Mouse (Mus musculus) T-helper 1 cell (primary cell): ENCODE data around the gene Eif5a.
"Not testable (repeated sequence)": the region's sequence is repeated elsewhere in the genome, so short reads cannot be mapped to it uniquely, and the experiment has no call there.

Source experiments
- in situ Hi-C: fragments of 300-600 bp; cut with MboI, MseI; formaldehyde crosslinking; loops from one replicate; pipeline ENCODE4 v1.15.1; 2025; ENCODE audit warnings: high pct_unique_total_duplicates

Eif5a gene

DNA sequence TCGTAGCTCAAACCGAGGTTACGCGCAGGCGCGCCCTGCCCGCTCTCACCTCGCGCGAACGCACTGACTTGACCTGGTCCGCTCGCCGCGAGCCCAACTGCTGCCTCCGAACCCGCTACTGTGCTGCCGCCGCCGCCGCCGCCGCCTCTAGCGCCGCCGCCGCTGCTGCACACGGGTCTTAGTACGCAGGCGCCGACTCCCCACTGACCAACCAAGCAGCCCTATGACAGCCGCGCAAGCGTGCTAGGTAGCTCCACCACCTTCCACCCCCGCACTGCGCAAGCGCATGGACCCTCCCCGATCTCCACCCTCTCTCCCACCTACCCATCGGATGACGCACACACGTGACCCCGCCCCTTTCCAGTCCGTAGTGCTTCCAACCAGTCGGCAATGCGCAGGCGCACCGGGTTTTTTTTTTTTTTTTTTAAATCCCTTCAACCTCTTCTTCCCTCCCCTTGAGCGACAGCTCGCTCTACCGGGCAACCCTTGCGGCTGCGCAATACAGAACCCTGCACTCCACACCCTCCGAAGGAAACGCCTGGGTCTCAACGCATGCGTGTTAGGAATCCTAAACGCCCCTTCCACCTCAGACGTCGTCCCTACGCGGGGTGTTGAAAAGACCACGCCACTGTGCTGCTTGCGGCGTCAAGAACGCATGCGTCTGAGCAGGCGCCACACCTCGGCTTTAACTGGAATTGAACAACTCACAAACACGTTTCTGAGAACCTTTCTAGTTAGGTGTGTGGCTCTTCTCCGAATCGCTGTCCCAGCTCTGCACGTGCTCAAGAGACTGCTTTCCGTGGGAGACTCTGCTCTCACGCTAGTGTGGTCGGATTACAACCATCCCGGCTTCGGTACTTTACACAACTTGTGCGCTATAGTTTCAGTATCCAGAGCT, at the start of gene Eif5a:
Gene Eif5a, minus strand, starts transcription at position 845 of the 898 bp plus-strand sequence.
- in situ Hi-C loops, result no loop called here

DNA sequence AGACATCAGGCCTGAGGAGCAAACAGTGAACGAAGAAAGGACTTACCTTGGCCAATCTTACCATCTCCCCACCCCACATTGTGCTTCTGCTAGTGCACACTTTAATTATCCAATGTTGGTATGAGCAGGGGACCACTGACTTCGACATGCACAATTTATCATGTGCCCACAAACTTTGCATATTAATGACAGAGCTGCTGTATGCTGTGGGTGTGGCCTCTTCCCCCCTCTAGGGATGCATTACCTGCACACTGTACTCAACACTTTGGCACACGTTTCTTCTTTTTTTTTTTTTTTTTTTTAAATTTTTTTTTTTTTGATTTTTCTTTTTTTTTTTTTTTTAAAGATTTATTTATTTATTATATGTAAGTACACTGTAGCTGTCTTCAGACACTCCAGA, 49.0 kb upstream of the Eif5a start:
- in situ Hi-C loops, result no loop called here

DNA sequence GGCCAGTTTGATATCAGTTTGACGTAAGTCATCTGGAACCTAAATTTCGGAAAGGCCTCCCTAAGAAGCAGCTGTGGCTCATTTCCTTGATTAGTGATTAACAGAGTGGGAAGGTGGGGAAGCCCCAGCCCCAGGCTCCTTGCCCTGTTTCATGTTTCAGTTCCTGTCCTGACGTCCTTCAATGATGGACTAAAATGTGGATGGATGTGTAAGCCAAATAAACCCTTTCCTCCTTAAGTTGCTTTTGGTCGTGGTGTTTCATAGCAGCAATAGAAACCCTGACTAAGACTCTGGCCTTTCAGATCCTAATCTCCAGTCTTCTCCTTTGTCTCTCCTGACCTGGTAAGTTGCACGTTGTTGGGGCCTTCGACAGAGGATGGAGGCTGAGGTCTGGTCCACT, 48.5 kb upstream of the Eif5a start:
- in situ Hi-C loops, result no loop called here

DNA sequence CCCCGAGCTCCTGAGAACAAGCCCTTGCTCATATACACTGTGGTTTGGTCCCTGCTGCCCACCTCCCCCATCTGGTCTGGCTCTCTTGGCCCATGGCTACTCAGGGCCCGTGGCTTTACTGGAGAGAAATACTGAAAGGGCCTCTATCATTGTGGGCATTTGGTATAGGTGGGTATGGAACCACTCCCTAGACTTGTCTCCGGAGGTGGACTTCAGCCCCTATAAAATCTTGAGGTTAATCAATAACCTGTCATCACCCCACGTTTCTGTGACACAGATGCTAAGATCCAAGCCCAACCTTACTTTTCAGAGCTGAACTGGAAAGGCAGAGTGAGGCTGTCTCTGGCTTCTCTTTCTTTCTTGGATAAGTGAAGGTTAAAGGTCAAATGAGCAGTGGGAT, 47.0 kb upstream of the Eif5a start:
- in situ Hi-C loops, result no loop called here

DNA sequence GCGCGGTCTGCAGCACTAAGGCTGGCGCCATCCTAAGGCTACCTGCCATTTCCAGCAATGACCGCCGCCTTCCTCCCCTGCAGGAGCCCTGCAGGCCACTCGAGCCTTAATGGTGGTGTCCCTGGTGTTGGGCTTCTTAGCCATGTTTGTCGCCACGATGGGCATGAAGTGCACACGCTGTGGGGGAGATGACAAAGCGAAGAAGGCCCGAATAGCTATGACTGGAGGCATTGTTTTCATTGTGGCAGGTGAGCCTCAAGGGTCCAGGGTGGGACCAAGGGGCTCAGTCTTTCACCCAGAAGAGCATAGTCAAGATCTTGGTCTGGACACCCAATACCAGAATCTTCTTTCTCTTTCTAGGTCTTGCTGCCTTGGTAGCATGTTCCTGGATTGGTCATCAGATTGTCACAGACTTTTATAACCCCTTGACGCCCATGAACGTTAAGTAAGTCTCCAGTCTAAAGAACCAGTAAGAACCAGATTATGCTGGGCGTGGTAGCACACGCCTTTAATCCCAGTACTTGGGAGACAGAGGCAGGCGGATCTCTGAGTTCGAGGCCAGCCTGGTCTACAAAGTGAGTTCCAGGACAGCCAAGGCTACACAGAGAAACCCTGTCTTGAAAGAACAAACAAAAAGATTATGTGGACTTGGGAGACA, 45.2 kb upstream of the Eif5a start:
- in situ Hi-C loops, result no loop called here

DNA sequence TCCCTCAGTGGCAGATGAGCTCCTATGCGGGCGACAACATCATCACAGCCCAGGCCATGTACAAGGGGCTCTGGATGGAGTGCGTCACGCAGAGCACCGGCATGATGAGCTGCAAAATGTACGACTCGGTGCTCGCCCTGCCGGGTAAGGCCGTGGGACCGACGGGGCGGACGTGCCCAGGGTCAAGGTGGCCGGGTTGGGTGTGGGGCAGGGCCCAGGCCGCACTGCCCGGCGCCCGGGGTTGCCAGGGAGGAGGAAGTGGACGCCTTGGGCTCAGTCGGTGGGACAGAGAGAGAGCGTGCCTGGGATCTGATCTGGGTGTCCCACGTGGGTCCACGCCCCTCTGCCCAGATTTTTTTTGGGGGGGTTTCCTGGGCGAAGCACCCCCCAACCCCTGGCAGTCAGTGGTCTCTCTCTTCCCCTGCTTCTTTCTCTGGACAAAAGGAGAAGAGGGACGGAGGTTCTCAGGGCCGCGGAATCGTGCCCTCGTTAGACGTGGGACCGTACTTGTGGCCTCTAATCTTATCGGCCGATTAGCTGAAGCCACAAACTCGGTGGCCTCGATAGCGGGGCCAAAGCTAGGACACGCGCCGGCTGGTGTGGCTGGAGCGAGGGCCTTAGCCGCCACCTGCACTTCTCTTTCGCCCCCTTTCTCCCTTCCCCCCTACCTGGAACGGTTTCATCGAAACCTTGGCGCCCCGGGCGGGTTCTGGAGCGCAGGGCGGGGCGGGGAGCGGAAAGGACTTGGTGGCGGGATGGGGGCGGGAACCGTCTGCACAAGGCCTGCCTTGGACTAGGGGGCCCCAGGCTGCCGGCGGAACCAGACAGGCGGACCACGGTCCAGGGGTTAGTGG, 44.5 kb upstream of the Eif5a start:
- in situ Hi-C loops, result no loop called here

DNA sequence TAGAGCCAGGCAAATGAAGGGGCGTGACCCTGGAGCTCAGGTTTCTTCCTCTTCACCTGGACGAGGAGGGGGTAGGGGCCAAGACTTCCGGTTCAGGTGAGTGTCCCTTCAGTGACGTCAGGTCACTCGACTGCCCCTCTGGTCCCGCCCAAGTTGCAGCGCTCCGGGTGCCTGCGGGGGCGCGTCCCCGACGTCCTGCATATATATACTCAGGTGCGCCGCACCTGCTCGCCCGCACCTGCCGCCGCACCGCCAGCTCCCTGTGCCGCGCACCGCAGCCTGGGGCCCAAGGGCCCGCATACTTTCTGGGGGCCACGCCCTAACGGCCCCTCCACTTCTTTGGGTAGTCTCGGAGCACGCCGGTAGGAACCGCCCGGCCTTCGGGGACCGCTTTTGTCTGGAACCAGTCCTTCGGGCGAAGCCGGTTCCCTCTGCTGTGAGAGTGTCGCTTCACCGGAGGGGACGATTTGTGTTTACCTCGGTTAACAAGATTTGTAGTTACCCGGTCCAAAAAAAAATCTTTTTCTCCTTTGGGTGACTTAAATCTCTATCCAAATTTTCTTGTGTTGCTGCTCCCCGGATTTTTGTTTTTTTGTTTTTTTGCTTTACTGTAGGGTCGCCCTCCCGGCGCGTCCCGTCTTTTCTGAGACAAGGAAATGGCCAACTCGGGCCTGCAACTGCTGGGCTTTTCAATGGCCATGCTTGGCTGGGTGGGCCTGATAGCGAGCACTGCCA, 43.7 kb upstream of the Eif5a start:
- in situ Hi-C loops, result no loop called here

DNA sequence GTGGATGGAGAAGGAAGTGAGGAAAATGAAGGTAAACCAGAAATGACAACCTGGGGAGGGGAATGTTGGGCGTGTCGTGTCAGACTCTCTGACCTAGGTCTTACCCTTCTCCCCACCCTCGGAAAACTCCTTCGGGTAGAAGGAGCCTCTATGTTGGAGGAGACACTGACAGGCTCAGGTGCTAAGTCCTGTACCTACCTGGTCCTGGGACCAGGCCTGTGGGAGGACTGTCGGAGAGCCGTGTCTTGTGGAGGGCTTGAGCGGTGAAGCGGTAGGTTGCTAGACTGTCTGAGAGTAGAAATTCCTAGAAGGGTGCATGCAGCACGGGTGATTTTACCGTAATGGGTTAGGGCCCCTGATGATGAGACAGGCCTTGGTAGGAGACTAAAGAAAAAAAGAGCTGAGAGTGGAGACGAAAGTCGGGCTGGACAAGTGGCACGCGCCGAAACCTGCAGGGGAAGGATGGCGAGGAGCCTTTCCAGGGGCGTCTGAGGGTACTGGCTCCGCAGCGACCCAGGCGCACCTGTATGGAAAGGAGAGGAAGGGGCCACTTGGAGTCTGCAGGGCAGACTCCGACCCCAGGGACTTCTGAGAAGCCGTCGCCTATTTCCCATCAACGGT, 43.0 kb upstream of the Eif5a start, which contains the start of gene Cldn7:
Gene Cldn7, plus strand, starts transcription at position 130 of the 621 bp plus-strand sequence.
- in situ Hi-C loops, result no loop called here

DNA sequence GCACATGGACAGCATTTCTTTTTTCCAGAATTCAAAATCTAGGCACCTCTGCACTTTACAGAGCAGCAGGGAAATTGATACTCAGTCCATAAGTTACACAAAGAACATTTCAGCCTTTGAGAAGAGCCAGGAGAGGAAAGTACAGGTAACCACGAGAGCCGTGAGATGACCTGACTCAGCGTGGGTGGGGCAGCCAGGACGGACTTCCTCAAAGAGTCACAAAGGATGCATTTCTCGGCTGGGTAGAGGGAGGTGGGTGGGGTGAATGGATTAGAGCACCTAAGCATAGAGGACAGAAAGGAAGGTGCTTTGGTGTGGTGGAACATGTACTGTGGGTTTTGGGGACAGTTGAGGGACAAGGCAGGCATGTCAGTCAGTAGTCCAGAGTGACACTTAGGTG, 40.1 kb upstream of the Eif5a start:
- in situ Hi-C loops, result no loop called here

DNA sequence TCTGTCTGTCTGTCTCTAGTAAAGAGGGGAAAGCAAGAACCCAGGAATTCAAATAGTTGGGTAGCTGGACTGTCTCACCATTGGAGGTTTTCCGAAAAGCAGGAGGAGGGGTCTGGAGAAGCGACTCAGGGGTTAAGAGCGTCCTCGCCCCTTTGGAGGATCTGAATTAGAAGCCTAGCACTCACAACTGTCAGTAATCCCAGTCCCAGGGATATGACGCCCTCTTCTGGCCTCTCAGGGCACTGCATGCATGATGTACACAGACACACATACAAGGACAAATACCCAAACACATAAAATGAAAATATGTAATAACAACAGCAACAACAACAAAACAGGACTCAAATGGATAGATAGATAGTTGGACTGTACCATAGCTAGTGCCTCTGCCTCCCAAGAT, 38.9 kb upstream of the Eif5a start:
- in situ Hi-C loops, result no loop called here

DNA sequence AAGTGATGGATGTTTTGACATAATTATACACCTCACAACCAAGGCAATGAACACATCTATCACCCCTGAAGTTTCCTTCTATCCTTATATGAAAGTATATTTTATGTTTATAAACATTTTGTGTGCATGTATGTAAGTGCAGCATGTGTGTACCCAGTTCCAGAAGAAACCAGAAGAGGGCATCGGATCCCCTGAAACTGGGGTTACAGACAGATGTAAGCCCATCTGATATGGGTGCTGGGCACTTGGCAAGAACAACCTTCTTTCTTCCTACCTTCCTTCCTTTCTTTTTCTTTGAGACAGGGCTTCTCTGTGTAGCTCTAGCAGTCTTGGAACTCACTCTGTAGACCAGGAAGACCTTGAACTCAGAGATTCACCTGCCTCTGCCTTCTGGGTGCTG, 34.5 kb upstream of the Eif5a start:
- in situ Hi-C loops, result no loop called here

DNA sequence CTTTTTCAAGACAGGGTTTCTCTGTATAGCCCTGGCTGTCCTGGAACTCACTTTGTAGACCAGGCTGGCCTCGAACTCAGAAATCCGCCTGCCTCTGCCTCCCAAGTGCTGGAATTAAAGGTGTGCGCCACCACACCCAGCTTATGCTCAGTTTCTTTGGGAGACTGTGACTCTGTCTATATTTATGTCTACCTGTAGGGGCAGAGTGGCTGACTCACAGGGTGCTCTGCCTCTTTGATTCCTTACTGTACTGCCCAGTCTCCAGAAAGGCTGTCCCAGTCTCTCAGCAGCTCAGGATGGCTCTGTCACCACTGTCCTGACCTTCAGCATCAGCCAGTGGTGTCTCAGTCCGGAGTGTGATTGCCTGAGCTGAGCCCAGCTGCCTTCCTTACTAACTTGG, 33.9 kb upstream of the Eif5a start:
- in situ Hi-C loops, result not testable (repeated sequence)

DNA sequence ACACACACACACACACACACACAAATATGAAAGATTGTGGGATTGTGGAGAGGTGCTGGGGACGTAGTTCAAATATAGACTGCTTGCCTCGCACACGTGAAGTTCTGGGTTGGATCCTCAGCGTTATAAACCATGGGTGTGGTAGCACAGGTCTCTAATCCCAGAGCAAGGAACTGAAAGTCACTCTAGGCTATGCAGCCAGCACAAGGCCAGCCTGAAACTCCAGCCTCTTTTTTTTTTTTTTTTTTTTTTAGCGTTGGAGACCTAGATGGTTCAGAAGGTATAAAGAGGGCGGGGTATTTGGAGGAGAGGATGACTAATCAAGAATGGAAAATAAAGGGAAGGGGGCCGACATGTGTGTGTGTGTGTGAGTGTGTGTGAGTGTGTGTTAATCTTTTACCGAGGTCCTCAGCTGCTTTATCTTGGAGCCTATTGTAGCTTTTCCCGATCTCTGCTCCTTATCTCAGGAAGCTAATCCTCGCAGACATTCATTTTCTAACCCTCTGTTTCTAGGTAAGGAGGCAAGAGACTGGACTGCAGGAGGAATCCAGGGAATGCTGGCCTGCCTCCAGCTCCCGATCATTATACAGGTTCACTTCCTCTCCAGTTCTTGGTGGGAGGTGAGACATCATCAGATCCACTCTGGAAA, 31.6 kb upstream of the Eif5a start:
- in situ Hi-C loops, result no loop called here

DNA sequence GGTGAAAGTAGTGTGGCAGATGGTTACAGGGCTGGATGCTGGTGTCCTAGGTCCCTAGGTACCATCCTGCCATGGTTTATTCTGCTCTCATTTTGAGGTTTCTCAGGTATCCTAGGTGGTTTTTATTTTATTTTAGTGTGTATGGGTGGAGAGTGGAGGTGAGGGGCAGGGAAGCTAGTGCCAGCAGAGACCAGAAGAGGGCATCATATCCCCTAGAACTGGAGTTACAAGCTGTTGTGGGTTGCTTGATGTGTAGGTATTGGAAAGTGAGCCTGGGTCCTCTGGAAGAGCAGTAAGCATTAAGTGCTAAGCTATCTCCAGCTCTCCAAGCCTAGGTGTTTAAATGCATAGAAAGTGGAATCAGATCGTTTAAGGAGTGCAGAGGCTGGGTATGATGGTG, 30.5 kb upstream of the Eif5a start:
- in situ Hi-C loops, result no loop called here

DNA sequence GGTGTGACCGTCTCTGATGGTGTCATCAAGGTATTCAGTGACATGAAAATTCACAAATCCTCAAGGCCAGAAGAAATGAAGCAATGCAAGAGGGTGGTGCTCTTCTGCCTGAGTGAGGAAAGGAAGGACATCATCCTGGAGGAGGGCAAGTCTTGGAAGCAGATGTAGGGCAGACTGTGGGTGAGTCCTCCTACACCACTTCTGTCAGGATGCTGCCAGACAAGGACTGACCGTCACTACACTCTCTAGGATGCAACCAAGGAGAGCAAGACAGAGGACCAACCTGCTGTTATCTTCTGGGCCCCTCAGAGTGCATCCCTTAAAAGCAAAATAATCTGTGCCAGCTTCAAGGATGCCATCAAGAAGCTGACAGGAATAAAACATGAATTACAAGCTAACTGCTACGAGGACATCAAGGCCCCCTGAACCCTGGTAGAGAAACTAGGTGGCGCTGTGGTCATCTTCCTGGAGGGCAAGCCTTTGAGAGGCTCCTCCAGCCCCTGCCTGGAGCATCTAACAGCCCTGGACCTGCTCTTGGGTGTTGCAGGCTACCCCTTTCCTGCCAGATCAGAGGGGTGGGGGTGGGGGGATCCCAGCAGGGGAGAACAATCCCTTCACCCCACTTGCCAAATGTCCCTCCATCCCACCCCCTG, 29.2 kb upstream of the Eif5a start:
- in situ Hi-C loops, result no loop called here

DNA sequence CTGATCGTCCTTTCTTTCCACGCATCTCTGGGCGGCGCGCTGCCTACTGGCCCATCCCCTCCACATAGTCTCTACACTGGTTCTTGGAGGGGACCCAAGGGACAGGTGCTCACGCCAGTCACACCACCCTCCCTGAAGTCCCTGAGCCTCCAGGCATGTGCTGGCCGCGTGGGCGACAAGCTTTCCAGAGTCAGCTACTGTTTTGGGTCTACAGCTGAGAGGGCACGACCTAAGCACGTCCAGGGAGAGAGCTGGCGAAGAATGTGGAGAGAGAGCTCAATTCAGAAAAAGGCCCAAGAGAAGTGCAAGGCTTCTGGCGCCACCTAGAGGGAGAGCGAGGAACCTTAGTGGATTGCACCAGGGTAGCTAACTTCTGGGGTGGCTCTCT, 27.0 kb upstream of the Eif5a start:
- in situ Hi-C loops, result no loop called here

DNA sequence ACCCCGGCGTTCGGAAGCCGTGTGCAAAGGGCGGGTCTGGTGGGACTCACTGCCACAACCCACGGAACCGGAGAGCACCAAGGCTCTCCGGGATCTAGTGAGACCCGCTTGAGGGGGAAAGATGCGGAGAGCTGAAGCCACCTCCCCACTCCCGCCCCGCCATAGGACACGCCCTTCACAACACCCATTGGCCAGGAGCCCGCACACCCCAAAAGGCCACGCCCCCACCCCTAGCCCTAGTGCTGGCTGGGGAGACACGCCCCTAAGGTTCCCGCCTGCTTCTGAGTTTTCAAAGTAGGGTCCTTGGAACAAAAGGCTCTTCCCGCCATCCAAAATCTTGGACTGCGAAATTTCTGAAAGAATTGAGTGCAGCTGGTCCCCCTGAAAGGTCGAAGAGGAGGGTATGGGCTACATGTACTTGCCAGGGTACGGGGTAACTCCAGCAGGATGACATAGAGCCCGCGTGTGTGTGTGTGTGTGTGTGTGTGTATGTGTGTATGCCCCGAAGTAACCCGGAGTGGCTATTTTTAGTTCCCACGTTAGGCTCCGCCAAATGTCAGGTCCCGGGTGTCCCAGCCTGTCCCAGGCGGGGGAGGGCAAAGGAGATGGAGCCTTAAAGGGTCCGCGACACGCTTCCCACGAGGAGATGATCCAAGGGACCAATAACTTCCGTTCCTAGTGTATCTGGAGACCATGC, 26.5 kb upstream of the Eif5a start, which contains the start of gene Slc2a4:
Gene Slc2a4, minus strand, starts transcription at position 123 of the 697 bp plus-strand sequence.
- in situ Hi-C loops, result no loop called here

DNA sequence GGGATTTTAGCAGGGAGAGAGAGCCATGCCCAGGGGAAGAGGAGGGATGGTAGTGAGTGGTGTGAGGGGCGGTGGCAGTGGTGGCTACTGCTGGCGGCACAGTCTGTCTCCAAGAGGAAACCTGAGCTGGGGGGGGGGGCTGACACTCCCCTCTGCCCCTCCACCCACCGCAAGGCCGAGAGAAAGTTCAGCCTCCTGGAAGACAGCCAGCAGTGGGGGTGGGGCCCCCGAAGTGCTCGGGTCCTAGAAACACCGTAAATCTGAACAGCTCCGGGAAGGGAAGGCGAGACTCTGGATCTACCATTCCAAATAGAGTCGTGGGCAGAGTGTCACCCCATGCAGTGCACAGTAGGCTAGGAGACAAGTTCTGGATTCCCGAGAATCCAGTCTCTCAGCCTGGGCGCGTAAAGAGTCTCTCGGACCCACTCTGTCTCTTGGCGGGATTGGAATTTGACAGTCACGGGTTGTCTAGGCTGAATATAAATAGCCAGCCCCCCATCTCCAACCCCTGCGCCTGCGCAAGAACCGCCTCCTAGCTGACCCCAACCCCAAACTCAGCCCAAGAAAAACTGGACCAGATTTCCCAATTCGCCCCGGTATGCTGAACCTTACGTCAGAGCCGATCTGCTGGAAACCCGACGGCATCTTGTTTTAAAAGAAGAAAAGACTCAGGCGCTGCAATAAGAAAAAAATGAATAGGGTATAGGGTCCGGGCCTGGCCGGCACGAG, 25.7 kb upstream of the Eif5a start:
- in situ Hi-C loops, result no loop called here
